Mouse (Mus musculus) spleen, adult 2 months (tissue): Measurements from ENCODE around the gene Noxo1. TPM values are rescaled to one million over a fixed set of nuclear protein-coding genes. Genes with fewer than 3 reads are reported as not detected.

Experiments used
- DNase-seq, 2 experiments: peaks; one replicate each; pipeline versions ENCODE4 v3.0.0 to v3.0.0-alpha.2; 2012 to 2021; ENCODE audit warnings: low spot score in 2 of 2, low read depth in 1 of 2
- H3K27ac ChIP-seq: fragments of 200-500 bp; 2 replicates; pipeline ENCODE4 v1.5.1; 2012; ENCODE audit warnings: low read length, inconsistent platforms; ENCODE audit not compliant: insufficient read depth
- H3K27me3 ChIP-seq: fragments of 200-500 bp; 2 replicates; pipeline ENCODE4 v1.6.1; 2012; ENCODE audit warnings: mild to moderate bottlenecking, moderate library complexity, low read length, inconsistent platforms; ENCODE audit not compliant: control insufficient read depth, insufficient read depth
- H3K36me3 ChIP-seq: fragments of 200-500 bp; 2 replicates; pipeline ENCODE4 v1.6.1; 2012; ENCODE audit warnings: mild to moderate bottlenecking, low read length, inconsistent platforms; ENCODE audit not compliant: control insufficient read depth, insufficient read depth
- H3K4me1 ChIP-seq: fragments of 200-500 bp; 2 replicates; pipeline ENCODE4 v1.6.1; 2011; ENCODE audit warnings: inconsistent platforms; ENCODE audit not compliant: control insufficient read depth, insufficient read depth, insufficient read length
- H3K4me3 ChIP-seq: fragments of 200-500 bp; 2 replicates; pipeline ENCODE4 v1.5.1; 2011; ENCODE audit warnings: mild to moderate bottlenecking, inconsistent platforms; ENCODE audit not compliant: insufficient read depth, insufficient read length; ENCODE audit errors: extremely low read depth
- CTCF ChIP-seq: fragments of 200-500 bp; IDR thresholded peaks from 2 replicates; pipeline ENCODE4 v1.5.1; 2011; ENCODE audit warnings: mild to moderate bottlenecking, inconsistent platforms; ENCODE audit not compliant: insufficient read depth, insufficient read length, insufficient replicate concordance; ENCODE audit errors: extremely low read depth
- POLR2A ChIP-seq: fragments of 200-500 bp; IDR thresholded peaks from 2 replicates; pipeline ENCODE4 v1.6.1; 2011; ENCODE audit warnings: low read depth, low read length, inconsistent platforms
- WGBS: fragments of 180-500 bp; shearing (Covaris S2); methylation state at CpG from one replicate; pipeline ENCODE4 v1.1.7; 2018; 5-methylcytosine and 5-hydroxymethylcytosine counted together
- polyA plus RNA-seq: library from polyadenylated mRNA; depleted of rRNA; stranded (reverse); fragments of >200 nt; gene quantifications from 2 replicates; pipeline ENCODE4 v1.2.3, GENCODE M21; 2012; rRNA removed

Noxo1 gene
- polyA plus RNA-seq, 1 experiment = 6.8 TPM

DNA sequence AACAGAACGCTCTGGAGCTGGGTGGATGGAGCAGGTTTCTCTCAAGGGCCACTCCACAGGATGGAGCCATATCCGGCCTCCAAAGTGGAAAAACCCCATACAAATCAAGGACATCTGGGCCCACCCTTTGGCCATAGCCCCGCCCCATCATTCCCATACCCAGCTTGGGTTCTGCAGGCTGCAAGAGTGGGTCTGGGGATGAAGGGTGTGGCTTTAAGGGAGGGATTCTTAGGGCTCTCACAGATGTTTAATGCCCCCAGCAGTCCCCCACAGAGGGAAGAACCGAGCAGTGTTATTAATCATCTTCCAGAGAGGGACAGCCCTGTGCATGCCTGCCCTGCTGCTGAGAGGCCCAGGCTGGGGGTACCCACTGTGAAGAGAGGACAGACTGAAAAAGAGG lies 51.0 kb downstream of the Noxo1 start:
- H3K27me3 ChIP-seq = 0 out of 2 replicates have a peak, but pooled peaks cover 5% of the 10 kb centered on the region
- H3K4me3 ChIP-seq = no peak overlapping the region
- H3K27ac ChIP-seq = no peak overlapping the region

More for the DNA sequence above, 51.0 kb downstream of the Noxo1 start:
- Histone ChIP-seq H3K4me1 (no peaks in the 10 kb centered on the region), H3K36me3 (peaks cover 5% of the 10 kb centered on the region; the same call in 1 of the 2 replicates)
- TF ChIP-seq CTCF = no peak
- no peak for TF ChIP-seq POLR2A
- DNase-seq = no peak
- 66% methylated on average over 4 of the region's 4 CpGs for WGBS

Other genes with a start within 250 kb of the Noxo1 start
- 95.9 and 110 TPM in 2 replicates for gene E4f1, start 225.9 kb upstream of the Noxo1 start, polyA plus RNA-seq
- 31.6 and 51.3 TPM in 2 replicates for gene Pgp, start 225.8 kb upstream of the Noxo1 start, polyA plus RNA-seq
- 1.5 and 1.9 TPM in 2 replicates for gene Bricd5, start 222.3 kb upstream of the Noxo1 start, polyA plus RNA-seq
- gene Mlst8, start 217.2 kb upstream of the Noxo1 start, polyA plus RNA-seq = 37.8 and 43.7 TPM in 2 replicates
- 0.40 and 0.47 TPM in 2 replicates for gene Caskin1, start 207.6 kb upstream of the Noxo1 start, polyA plus RNA-seq
- gene Traf7, start 168.3 kb upstream of the Noxo1 start, polyA plus RNA-seq = 182 and 213 TPM in 2 replicates
- gene Rab26, start 162.0 kb upstream of the Noxo1 start, polyA plus RNA-seq = 2.2 and 2.5 TPM in 2 replicates
- 70.8 and 73.9 TPM in 2 replicates for gene Pkd1, start 146.4 kb upstream of the Noxo1 start, polyA plus RNA-seq
- 86.1 and 90.2 TPM in 2 replicates for gene Tsc2, start 63.6 kb upstream of the Noxo1 start, polyA plus RNA-seq
- 7.1 and 8.1 TPM in 2 replicates for gene Nthl1, start 63.6 kb upstream of the Noxo1 start, polyA plus RNA-seq
- gene Slc9a3r2, start 45.9 kb upstream of the Noxo1 start, polyA plus RNA-seq = 62.2 and 66.7 TPM in 2 replicates
- gene Npw, start 37.8 kb upstream of the Noxo1 start, polyA plus RNA-seq = 0.71 and 1.7 TPM in 2 replicates
- 59.7 and 77.0 TPM in 2 replicates for gene Zfp598, start 26.5 kb upstream of the Noxo1 start, polyA plus RNA-seq
- 0.20 and 0.23 TPM in 2 replicates for gene Syngr3, start 6.3 kb upstream of the Noxo1 start, polyA plus RNA-seq
- gene Gfer, start 78 bp upstream of the Noxo1 start, polyA plus RNA-seq = 13.8 and 26.7 TPM in 2 replicates
- 52.5 and 59.8 TPM in 2 replicates for gene Tbl3, start 11.4 kb downstream of the Noxo1 start, polyA plus RNA-seq
- gene Rnf151, start 21.8 kb downstream of the Noxo1 start, polyA plus RNA-seq = 0.41 and 0.86 TPM in 2 replicates
- gene Rps2, start 21.9 kb downstream of the Noxo1 start, polyA plus RNA-seq = 2,560 and 3,342 TPM in 2 replicates
- 91.1 and 135 TPM in 2 replicates for gene Ndufb10, start 28.2 kb downstream of the Noxo1 start, polyA plus RNA-seq
- not detected in 2 replicates for gene Rpl3l, start 31.6 kb downstream of the Noxo1 start, polyA plus RNA-seq
- 56.7 and 66.9 TPM in 2 replicates for gene Msrb1, start 40.4 kb downstream of the Noxo1 start, polyA plus RNA-seq
- gene Hs3st6, start 56.8 kb downstream of the Noxo1 start, polyA plus RNA-seq = 0.42 and 0.45 TPM in 2 replicates
- gene Meiob, start 108.1 kb downstream of the Noxo1 start, polyA plus RNA-seq = not detected in 2 replicates
- gene Hagh, start 143.9 kb downstream of the Noxo1 start, polyA plus RNA-seq = 142 and 147 TPM in 2 replicates
- 7.7 and 8.7 TPM in 2 replicates for gene Fahd1, start 154.1 kb downstream of the Noxo1 start, polyA plus RNA-seq
- gene Igfals, start 169.8 kb downstream of the Noxo1 start, polyA plus RNA-seq = 1.1 and 1.9 TPM in 2 replicates
- 43.5 and 47.2 TPM in 2 replicates for gene Nubp2, start 190.1 kb downstream of the Noxo1 start, polyA plus RNA-seq
- gene Spsb3, start 190.4 kb downstream of the Noxo1 start, polyA plus RNA-seq = 76.9 and 112 TPM in 2 replicates
- 35.2 and 45.9 TPM in 2 replicates for gene Eme2, start 198.9 kb downstream of the Noxo1 start, polyA plus RNA-seq
- 68.9 and 106 TPM in 2 replicates for gene Mrps34, start 198.9 kb downstream of the Noxo1 start, polyA plus RNA-seq
- 45.3 and 54.4 TPM in 2 replicates for gene Nme3, start 200.3 kb downstream of the Noxo1 start, polyA plus RNA-seq
- 127 and 135 TPM in 2 replicates for gene Mapk8ip3, start 240.7 kb downstream of the Noxo1 start, polyA plus RNA-seq